Mouse (Mus musculus): Measurements from ENCODE around the gene Kdm6b. TPM values are rescaled to one million over a fixed set of nuclear protein-coding genes. Genes with fewer than 3 reads are reported as not detected.

Kdm6b gene
- total RNA-seq, 2 experiments from 2014 or later: 32.0 to 41.6 TPM

DNA sequence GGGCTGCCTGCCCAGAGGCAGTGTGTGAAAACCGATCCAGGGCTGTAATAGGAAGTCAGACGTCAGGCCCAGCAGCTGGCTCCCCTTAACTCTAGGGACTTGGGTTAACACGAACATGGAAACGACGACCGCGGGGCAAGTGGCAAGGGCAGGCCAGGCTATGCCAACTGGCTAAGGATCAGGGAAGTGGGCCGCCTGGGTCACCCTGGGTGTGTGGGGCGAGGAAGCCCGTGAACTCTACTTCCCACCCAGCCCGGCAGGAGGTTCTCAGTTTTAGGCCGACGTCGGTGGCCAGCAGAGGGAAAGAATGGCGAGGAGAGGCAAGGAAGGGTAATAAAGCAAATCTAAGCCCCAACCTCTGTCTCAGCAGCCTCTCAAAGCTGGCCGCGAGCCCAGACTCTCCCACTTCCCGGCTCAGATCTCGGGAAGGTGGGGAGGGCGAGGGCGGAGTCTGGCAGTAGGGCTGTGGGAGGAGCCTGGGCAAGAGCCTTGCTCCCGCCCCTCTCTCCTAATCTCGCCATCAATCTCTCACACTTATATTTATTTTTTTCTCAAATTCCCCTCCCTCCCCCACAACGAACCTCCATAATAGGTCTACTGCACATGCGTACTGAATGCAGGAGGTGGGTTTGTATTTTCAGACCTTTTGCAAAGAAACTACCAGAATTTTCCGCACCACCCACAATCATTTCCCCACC, 47.2 kb downstream of the Kdm6b start:
- DNase-seq: peak; percentile 93 to 95

DNA sequence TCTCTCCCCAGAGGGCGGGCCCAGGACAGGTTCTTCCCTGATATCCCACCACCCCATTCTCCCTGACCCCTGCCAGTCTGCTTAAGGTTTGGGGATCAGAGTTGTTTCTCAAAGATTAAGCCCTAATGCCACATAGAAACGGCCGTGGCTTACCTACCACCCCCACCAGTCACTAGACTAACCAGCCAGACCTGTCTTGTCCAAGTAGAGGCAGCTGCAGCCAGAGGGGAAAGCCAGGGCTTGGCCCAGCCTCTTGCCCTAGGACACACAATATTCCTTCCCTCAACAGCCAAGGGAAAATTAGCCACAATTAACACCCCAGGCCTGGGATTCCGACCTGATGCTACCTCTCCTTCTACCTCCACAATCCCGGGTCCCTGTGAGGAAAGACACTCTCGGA, 47.8 kb downstream of the Kdm6b start:
- DNase-seq: peak in 1 of 2 experiments; percentile 12

GRCm38 (mm10) chr11:69364910-69365309, 48.6 kb downstream of the Kdm6b start:
- peak; percentile 90 to 93 for DNase-seq

DNA sequence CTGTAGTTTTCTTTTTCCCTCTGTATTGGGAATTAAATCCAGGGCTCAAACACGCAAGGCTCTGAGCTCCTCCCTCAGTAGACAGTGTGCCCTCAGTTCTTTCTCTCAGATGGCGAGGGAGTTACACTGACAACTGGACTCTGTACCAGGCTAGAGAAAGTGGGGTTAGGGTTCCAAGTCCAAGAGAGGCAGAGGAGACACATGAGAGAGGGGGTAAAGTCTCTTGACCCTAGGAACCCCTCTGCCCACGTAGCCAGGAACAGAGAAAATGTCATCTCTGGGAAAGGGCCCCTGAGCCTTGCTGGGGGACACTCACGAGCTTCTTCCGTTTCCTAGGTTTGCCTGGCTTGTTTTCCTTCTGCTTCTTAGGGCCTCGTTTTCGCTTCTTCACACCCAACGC, 49.1 kb downstream of the Kdm6b start:
- no peak for DNase-seq

GRCm38 (mm10) chr11:69362479-69362878, 51.0 kb downstream of the Kdm6b start:
- DNase-seq: no peak

DNA sequence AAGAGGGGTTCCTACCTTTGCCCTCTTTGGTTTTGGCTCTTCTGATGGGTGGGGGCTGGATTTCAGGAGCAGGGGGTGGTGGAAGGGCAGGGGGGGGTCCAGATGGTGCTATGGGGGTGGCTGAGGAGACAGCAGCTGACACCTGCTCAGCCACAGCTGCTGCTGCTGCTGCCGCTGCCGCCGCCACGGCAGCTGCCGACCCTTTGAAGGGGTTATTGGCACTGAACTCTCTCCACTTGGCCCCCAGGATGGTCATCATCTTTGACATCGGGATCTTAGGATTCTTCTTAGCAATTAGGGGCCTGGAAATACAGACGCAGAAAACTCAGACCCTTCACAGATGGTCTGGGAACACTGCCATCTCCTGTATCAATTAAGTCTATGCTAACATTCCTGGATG, 51.5 kb downstream of the Kdm6b start:
- DNase-seq: no peak

GRCm38 (mm10) chr11:69357690-69358089, 55.8 kb downstream of the Kdm6b start:
- DNase-seq: no peak

- no peak for DNase-seq
Measured at GRCm38 (mm10) chr11:69356544-69356943, 56.9 kb downstream of the Kdm6b start.

Other genes starting within 250 kb of the Kdm6b start
- gene Alox8, start 215.8 kb downstream of the Kdm6b start, total RNA-seq (2021): 1 to 10 TPM; 5.8 to 7.2 TPM
- gene Gucy2e, start 176.6 kb downstream of the Kdm6b start, total RNA-seq (2021): 1 to 10 TPM; 1.9 TPM
- 10 to 100 TPM; 15.1 to 15.2 TPM for gene Cntrob, start 89.9 kb downstream of the Kdm6b start, total RNA-seq (2021)
- 10 to 100 TPM; 66.5 to 66.6 TPM for gene Trappc1, start 89.7 kb downstream of the Kdm6b start, total RNA-seq (2021)
- gene Kcnab3, start 87.4 kb downstream of the Kdm6b start, total RNA-seq (2021): 10 to 100 TPM; 21.4 to 21.8 TPM
- 100 to 1,000 TPM; 111 to 119 TPM for gene Rnf227, start 73.2 kb downstream of the Kdm6b start, total RNA-seq (2021)
- 100 to 1,000 TPM; 537 to 553 TPM for gene Chd3, start 44.3 kb downstream of the Kdm6b start, total RNA-seq (2021)
- gene Naa38, start 18.2 kb downstream of the Kdm6b start, total RNA-seq (2021): 100 to 1,000 TPM; 117 to 118 TPM
- 10 to 100 TPM; 44.6 to 48.6 TPM for gene Cyb5d1, start 18.0 kb downstream of the Kdm6b start, total RNA-seq (2021)
- gene Tmem88, start 15.4 kb downstream of the Kdm6b start, total RNA-seq (2021): 1 to 10 TPM; 1.8 to 2.6 TPM
- 1 to 10 TPM; 5.4 to 5.9 TPM for gene Dnah2, start 135.4 kb upstream of the Kdm6b start, total RNA-seq (2021)
- 100 to 1,000 TPM; 120 to 121 TPM for gene Efnb3, start 146.5 kb upstream of the Kdm6b start, total RNA-seq (2021)
- 10 to 100 TPM; 11.8 to 14.3 TPM for gene Wrap53, start 166.6 kb upstream of the Kdm6b start, total RNA-seq (2021)
- gene Trp53, start 166.7 kb upstream of the Kdm6b start, total RNA-seq (2021): 10 to 100 TPM; 25.4 to 27.4 TPM
- gene Atp1b2, start 192.3 kb upstream of the Kdm6b start, total RNA-seq (2021): 100 to 1,000 TPM; 400 to 418 TPM
- not detected for gene Shbg, start 204.2 kb upstream of the Kdm6b start, total RNA-seq (2021)
- 10 to 100 TPM; 11.7 to 13.7 TPM for gene Sat2, start 208.3 kb upstream of the Kdm6b start, total RNA-seq (2021)
- 100 to 1,000 TPM; 147 to 153 TPM for gene Fxr2, start 219.3 kb upstream of the Kdm6b start, total RNA-seq (2021)
- gene Sox15, start 241.6 kb upstream of the Kdm6b start, total RNA-seq (2021): not detected
- gene Mpdu1, start 249.0 kb upstream of the Kdm6b start, total RNA-seq (2021): 10 to 100 TPM; 55.0 to 58.8 TPM

Data from layer of hippocampus, postnatal 36 days (tissue).